Mouse (Mus musculus): Measurements from ENCODE around the gene Foxred2.

- TF ChIP-seq CTCF (IDR thresholded peaks at IDR 0.05; ENCODE audit: borderline replicate concordance, control insufficient read depth, extremely low read depth, insufficient read depth, low read length, poor library complexity) (no peak), POLR2A (IDR thresholded peaks at IDR 0.05; ENCODE audit: control insufficient read depth, extremely low read depth, insufficient read depth, low read length, poor library complexity) (no peak)
Measured at GRCm38 (mm10) chr15:77921636-77922035, 34.9 kb downstream of the Foxred2 start.
